Mouse (Mus musculus) neural tube, embryonic 14.5 days (tissue): ENCODE measurements around the gene Olfr1221. TPM values are rescaled to one million over a fixed set of nuclear protein-coding genes. Genes with fewer than 3 reads are reported as not detected.
"Not testable (repeated sequence)": the region's sequence is repeated elsewhere in the genome, so short reads cannot be mapped to it uniquely, and the experiment has no call there.

Experiments
- ATAC-seq: fragments of 200-750 bp; cut with Nextera tagmentation; 2 replicates; pipeline ENCODE4 v1.8.0; 2017; ENCODE audit warnings: low read depth, mild to moderate bottlenecking, moderate TSS enrichment, moderate library complexity
- H3K27ac ChIP-seq: fragments of 300-500 bp; sonication (generic); 2 replicates; pipeline ENCODE4 v1.5.1; 2014; ENCODE audit warnings: low read depth, mild to moderate bottlenecking, control low read depth, low read length, moderate library complexity, mixed read lengths
- H3K27me3 ChIP-seq: fragments of 300-500 bp; sonication (generic); 2 replicates; pipeline ENCODE4 v1.6.1; 2014; ENCODE audit warnings: low read length; ENCODE audit not compliant: control insufficient read depth, insufficient read depth
- H3K36me3 ChIP-seq: fragments of 300-500 bp; sonication (generic); 2 replicates; pipeline ENCODE4 v1.6.1; 2014; ENCODE audit warnings: low read length, mixed read lengths; ENCODE audit not compliant: control insufficient read depth, insufficient read depth
- H3K4me1 ChIP-seq: fragments of 300-500 bp; sonication (generic); 2 replicates; pipeline ENCODE4 v1.6.1; 2014; ENCODE audit warnings: low read length; ENCODE audit not compliant: control insufficient read depth, insufficient read depth
- H3K4me2 ChIP-seq: fragments of 300-500 bp; sonication (generic); 2 replicates; pipeline ENCODE4 v1.6.1; 2014; ENCODE audit warnings: mild to moderate bottlenecking, low read depth, low read length, control low read depth
- H3K4me3 ChIP-seq: fragments of 300-500 bp; sonication (generic); 2 replicates; pipeline ENCODE4 v1.5.1; 2014; ENCODE audit warnings: low read depth, low read length, control low read depth, mixed read lengths
- H3K9ac ChIP-seq: fragments of 300-500 bp; sonication (generic); replicated peaks from 2 replicates; pipeline ENCODE4 v1.6.1; 2014; ENCODE audit warnings: low read depth, mild to moderate bottlenecking, control low read depth, low read length, mixed read lengths
- H3K9me3 ChIP-seq: fragments of 300-500 bp; sonication (generic); 2 replicates; pipeline ENCODE4 v1.6.1; 2016; ENCODE audit warnings: low read length; ENCODE audit not compliant: control insufficient read depth
- whole genome bisulfite sequencing: fragments of 180-500 bp; shearing (Covaris S2); extraction: QIAGEN DNeasy Blood & Tissue Kit; methylation state at CpG from one replicate; pipeline ENCODE4 v1.1.7; 2014; 5-methylcytosine and 5-hydroxymethylcytosine counted together
- polyA plus RNA-seq: library from polyadenylated mRNA; unstranded; fragments of >200 nt; fragmentation: Nextera tagmentation; extraction: Ambion mirVana; gene quantifications from 2 replicates; pipeline ENCODE4 v1.2.1, GENCODE M21; 2014

Olfr1221 gene
- not detected in 2 replicates for polyA plus RNA-seq

DNA sequence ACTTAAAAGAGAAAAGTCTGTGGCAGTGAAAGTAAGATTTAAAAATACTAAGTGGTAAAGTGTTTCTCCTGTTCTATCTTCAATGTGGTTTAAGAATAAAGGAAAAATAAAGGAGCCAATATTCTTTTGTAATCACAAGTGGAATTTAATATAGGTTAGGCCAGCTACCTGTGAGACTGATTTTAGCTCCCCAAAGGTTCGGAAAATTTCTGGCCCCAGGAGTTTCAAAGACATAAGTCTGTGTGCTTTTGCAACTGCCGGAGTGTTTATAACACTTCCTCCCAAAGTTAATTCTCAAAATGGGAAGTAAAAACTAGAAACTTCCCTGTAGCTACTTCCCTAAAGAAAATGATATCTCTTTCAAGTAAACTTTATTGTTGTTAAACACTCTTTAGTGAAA is at the start of gene Olfr1221:
Gene Olfr1221 (minus strand): TSS at position 101 of the 400 bp plus-strand sequence.
- H3K4me1 ChIP-seq = no peaks in the 10 kb centered on the region
- ATAC-seq = no peak
- no peak within 1 kb of the TSS for H3K4me2 ChIP-seq
- no peaks in the 10 kb centered on the region for H3K27me3 ChIP-seq
- no peak within 1 kb of the TSS for H3K4me3 ChIP-seq
- no peaks in the 10 kb centered on the region for H3K9me3 ChIP-seq
- no peak within 1 kb of the TSS for H3K27ac ChIP-seq
- no peak within 1 kb of the TSS for H3K9ac ChIP-seq
- H3K36me3 ChIP-seq = no peaks in the 10 kb centered on the region
- 89% methylated on average over 2 of the region's 2 CpGs for WGBS

DNA sequence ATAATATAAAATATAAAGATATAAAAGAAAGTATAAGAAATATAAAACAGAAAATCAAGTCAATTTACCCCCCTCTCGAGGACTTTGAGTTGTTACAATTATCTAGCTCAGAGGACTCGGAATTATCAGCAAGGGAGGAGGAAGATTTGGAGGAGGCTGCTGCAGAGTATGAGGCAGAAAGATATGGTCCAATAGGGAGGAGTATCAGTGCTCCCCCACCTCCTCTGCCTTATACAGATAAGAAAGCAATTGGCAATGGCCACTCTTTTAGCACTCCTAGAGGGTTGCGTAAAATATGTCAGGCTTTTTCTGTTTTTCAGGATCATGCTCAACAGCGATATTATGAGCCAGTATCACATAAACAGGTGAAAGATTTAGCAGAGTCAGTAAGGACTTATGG is 47.6 kb upstream of the Olfr1221 start:
- not testable (repeated sequence) for ATAC-seq, H3K27ac ChIP-seq, H3K27me3 ChIP-seq, H3K36me3 ChIP-seq, H3K9me3 ChIP-seq, H3K4me1 ChIP-seq, H3K4me3 ChIP-seq, H3K9ac ChIP-seq, H3K4me2 ChIP-seq
- 93% methylated on average over 4 of the region's 4 CpGs for WGBS

DNA sequence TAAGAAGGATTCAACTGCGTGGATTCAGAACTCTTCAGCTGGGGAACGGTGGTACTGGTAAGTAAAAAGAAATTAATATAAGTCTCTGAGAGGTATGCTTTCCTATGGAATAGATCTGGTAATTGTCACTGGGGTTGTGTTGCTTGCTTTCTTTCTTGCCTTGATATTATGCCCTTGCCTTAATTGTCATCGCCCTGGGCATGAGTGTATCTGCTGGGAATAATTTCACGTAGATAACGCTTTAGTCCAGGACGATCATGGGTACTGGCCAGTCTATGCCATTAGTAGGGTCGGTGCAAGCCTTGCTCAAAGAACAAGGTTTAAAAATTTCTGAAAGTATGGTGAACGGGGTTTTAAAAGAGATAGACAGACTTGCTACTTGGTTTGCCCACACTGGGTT is 46.9 kb upstream of the Olfr1221 start, which contains the start of gene Olfr1224-ps1:
Gene Olfr1224-ps1 (minus strand): TSS at position 101 of the 400 bp plus-strand sequence.
- H3K9ac ChIP-seq, H3K4me2 ChIP-seq, H3K4me1 ChIP-seq, H3K36me3 ChIP-seq, H3K9me3 ChIP-seq, ATAC-seq, H3K27ac ChIP-seq, H3K4me3 ChIP-seq, H3K27me3 ChIP-seq: not testable (repeated sequence)
- WGBS = 94% methylated on average over 8 of the region's 8 CpGs

DNA sequence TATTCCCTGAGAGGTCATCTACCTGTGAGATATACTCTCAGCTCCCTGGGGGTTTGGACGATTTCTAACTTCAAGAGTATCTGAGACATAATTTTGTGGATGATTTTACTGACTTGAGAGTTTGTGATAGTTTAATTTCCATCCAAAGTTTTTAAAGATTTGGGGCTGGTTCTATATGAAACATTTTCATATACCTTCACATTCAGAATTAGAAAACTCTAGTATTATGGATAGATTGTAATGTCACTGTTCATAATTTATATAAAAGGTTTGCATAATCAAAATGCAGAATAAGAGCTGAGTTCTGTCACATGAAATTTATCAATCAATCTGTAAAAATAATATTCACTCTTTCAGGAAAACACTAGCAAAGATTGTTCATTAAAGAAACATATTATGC is 34.4 kb upstream of the Olfr1221 start, which contains the start of gene Olfr1223:
Gene Olfr1223 (minus strand): TSS at position 101 of the 400 bp plus-strand sequence.
- Histone ChIP-seq H3K27me3 (no peaks in the 10 kb centered on the region), H3K4me1 (no peaks in the 10 kb centered on the region), H3K36me3 (no peaks in the 10 kb centered on the region), H3K4me2 (no peak within 1 kb of the TSS), H3K4me3 (no peak within 1 kb of the TSS), H3K27ac (no peak within 1 kb of the TSS), H3K9me3 (no peaks in the 10 kb centered on the region), H3K9ac (no peak within 1 kb of the TSS)
- ATAC-seq = no peak
- WGBS = 74% methylated on average over 1 of the region's 1 CpGs

DNA sequence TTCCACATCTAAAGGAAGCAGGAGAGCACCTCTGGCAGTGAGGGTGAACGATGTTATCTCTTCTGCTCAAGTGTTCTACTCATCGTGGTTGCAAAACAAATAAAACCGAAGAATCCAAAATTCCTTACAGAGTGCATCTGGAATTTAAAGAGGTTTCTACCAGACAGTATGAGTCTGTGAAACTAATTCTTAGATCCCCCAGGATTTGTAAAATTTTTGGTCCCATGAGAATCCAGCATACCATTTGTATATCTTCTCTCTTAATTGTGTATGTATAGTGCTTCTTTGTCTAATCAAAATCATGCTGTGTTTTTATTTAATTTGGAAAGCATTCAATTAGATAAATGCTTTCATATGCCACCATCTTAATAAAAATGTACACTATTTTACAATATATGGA is 15.9 kb upstream of the Olfr1221 start, which contains the start of gene Olfr1222:
Gene Olfr1222 (minus strand): TSS at position 101 of the 400 bp plus-strand sequence.
- no peaks in the 10 kb centered on the region for H3K9me3 ChIP-seq
- no peak within 1 kb of the TSS for H3K27ac ChIP-seq
- H3K4me2 ChIP-seq = no peak within 1 kb of the TSS
- no peak within 1 kb of the TSS for H3K9ac ChIP-seq
- no peak within 1 kb of the TSS for H3K4me3 ChIP-seq
- H3K36me3 ChIP-seq = no peaks in the 10 kb centered on the region
- no peaks in the 10 kb centered on the region for H3K4me1 ChIP-seq
- WGBS = 82% methylated on average over 3 of the region's 3 CpGs
- H3K27me3 ChIP-seq = no peaks in the 10 kb centered on the region
- no peak for ATAC-seq

DNA sequence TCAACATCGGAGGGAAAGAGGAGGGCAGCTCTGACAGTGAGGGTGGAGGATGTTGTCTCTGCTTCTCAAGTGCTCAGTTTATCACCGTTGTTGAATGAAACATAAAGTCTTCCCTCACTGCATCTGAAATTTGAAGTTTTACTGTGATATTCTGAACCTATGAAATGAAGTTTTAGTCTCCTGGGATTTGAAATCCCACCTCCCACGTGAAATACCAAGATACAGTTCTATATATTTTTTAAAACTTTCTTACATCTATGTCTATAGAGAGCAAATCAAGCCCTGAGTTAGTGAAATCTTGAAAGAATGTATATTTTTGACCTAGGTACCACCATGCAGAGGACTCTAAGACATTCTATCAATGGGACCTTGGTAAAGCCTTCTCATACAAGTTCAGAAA is 10.3 kb downstream of the Olfr1221 start, which contains the start of gene Olfr1220:
Gene Olfr1220 (minus strand): TSS at position 101 of the 400 bp plus-strand sequence.
- H3K4me2 ChIP-seq = no peak within 1 kb of the TSS
- no peak within 1 kb of the TSS for H3K9ac ChIP-seq
- H3K27ac ChIP-seq = no peak within 1 kb of the TSS
- H3K36me3 ChIP-seq = no peaks in the 10 kb centered on the region
- no peaks in the 10 kb centered on the region for H3K27me3 ChIP-seq
- no peak for ATAC-seq
- H3K9me3 ChIP-seq = no peaks in the 10 kb centered on the region
- H3K4me3 ChIP-seq = no peak within 1 kb of the TSS
- WGBS = 82% methylated on average over 3 of the region's 3 CpGs
- no peaks in the 10 kb centered on the region for H3K4me1 ChIP-seq

DNA sequence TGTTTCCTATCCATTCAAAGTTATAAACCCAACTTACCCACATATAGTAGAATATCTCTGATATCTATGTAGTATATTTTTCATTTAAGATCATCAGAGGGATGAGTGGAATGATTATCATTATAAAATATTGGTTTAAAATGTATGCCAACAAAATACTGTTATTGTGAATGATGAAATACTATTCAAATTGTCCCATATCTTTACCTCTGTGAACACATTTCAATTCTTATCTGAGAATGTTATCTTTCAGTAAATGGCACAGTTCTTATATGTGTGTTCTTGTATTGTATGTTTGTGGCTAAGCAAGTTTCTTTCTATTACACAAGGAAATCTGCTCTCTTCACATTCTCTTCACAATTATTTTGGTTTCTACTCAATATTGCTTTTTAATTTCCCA is 11.4 kb downstream of the Olfr1221 start:
- H3K4me3 ChIP-seq = no peak overlapping the region
- H3K4me1 ChIP-seq = no peaks in the 10 kb centered on the region

DNA sequence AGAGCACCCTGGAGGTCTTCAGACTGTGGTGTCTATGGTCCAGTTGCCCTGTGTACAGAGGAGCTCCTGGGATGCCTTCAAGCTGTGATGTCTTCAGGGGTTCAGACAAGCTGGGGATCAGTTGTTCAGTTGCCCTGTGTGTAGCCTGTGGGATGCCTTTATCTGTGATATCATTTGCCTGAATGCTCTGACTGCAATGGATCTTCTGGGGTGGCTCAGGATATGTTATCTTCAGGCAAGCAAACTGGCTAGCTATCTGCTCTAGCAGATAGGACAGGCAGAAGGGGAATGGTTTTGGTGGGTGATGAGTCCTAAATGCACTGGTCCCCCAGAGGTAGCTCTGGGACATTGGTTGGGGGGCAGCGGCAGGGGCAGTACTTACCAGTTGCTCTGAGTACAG is 23.2 kb downstream of the Olfr1221 start:
- no peak overlapping the region for H3K4me2 ChIP-seq
- no peaks in the 10 kb centered on the region for H3K36me3 ChIP-seq
- no peaks in the 10 kb centered on the region for H3K9me3 ChIP-seq
- ATAC-seq = no peak
- WGBS = 95% methylated on average over 1 of the region's 1 CpGs
- H3K27ac ChIP-seq = no peak overlapping the region
- H3K4me1 ChIP-seq = no peaks in the 10 kb centered on the region
- H3K4me3 ChIP-seq = no peak overlapping the region
- H3K27me3 ChIP-seq = no peaks in the 10 kb centered on the region
- H3K9ac ChIP-seq = no peak overlapping the region

More for the DNA sequence above, 11.4 kb downstream of the Olfr1221 start:
- H3K9ac ChIP-seq = no peak overlapping the region
- H3K4me2 ChIP-seq = no peak overlapping the region
- no peaks in the 10 kb centered on the region for H3K9me3 ChIP-seq
- no peaks in the 10 kb centered on the region for H3K36me3 ChIP-seq
- no peaks in the 10 kb centered on the region for H3K27me3 ChIP-seq
- no peak overlapping the region for H3K27ac ChIP-seq
- ATAC-seq = no peak

DNA sequence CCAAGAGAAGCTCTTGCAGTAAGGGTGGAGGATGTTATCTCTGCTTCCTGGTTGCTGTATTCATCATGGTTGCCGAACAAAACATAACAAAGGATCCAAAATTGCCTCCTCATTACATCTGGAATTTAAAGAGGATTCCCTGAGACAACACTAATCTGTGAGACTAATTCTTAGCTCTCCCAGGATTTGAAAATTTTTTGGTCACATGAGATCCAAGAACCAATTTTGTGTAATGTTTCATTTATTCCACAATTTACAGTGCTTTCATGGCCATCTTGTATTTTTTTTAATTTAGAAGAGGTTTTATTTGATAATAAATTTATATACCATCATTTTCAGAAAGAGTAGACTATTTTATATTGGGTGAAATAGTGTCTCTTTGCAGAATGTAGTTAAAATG is 33.7 kb downstream of the Olfr1221 start, which contains the start of gene Olfr1219:
Gene Olfr1219 (minus strand): TSS at position 101 of the 400 bp plus-strand sequence.
- ATAC-seq = no peak
- H3K4me3 ChIP-seq = no peak within 1 kb of the TSS
- WGBS = 67% methylated on average over 1 of the region's 1 CpGs

More for the DNA sequence above, 33.7 kb downstream of the Olfr1221 start, which contains the start of gene Olfr1219:
- H3K9ac ChIP-seq = no peak within 1 kb of the TSS
- no peak within 1 kb of the TSS for H3K4me2 ChIP-seq
- no peaks in the 10 kb centered on the region for H3K9me3 ChIP-seq
- H3K36me3 ChIP-seq = no peaks in the 10 kb centered on the region
- H3K27me3 ChIP-seq = no peaks in the 10 kb centered on the region
- H3K27ac ChIP-seq = no peak within 1 kb of the TSS
- no peaks in the 10 kb centered on the region for H3K4me1 ChIP-seq
